Mouse (Mus musculus) c-Kit-positive CD71-positive TER-119-negative erythroid progenitor cells, embryonic 14.5 days (primary cell): ENCODE results near the gene Hmgb4.

ENCODE experiments used
- DNase-seq: peaks from one replicate; pipeline ENCODE4 v3.0.0-alpha.2; 2013; ENCODE audit warnings: low read depth

Hmgb4 gene

GRCm38 (mm10) chr4:128260907-128261560 is at the start of gene Hmgb4:
Gene Hmgb4, minus strand, starts transcription at chr4:128260957.
- no peak for DNase-seq

- no peak for DNase-seq
Measured at GRCm38 (mm10) chr4:128306011-128306410, 45.3 kb upstream of the Hmgb4 start.

GRCm38 (mm10) chr4:128304049-128304448 is 43.3 kb upstream of the Hmgb4 start:
- no peak for DNase-seq

GRCm38 (mm10) chr4:128288095-128288494 is 27.3 kb upstream of the Hmgb4 start:
- no peak for DNase-seq

- no peak for DNase-seq
Measured at GRCm38 (mm10) chr4:128285009-128285408, 24.3 kb upstream of the Hmgb4 start.

GRCm38 (mm10) chr4:128275586-128275985 is 14.8 kb upstream of the Hmgb4 start:
- DNase-seq, result no peak

GRCm38 (mm10) chr4:128275116-128275515 is 14.4 kb upstream of the Hmgb4 start:
- DNase-seq, result no peak

GRCm38 (mm10) chr4:128273146-128273545 is 12.4 kb upstream of the Hmgb4 start:
- no peak for DNase-seq

GRCm38 (mm10) chr4:128272501-128272900 is 11.7 kb upstream of the Hmgb4 start:
- DNase-seq, result no peak

GRCm38 (mm10) chr4:128270931-128271330 is 10.2 kb upstream of the Hmgb4 start:
- DNase-seq, result no peak

- no peak for DNase-seq
Measured at GRCm38 (mm10) chr4:128270177-128270576, 9.4 kb upstream of the Hmgb4 start.

- no peak for DNase-seq
Measured at GRCm38 (mm10) chr4:128269261-128269875, 8.6 kb upstream of the Hmgb4 start.

GRCm38 (mm10) chr4:128265341-128265740 is 4.6 kb upstream of the Hmgb4 start:
- no peak for DNase-seq

- DNase-seq, result no peak
Measured at GRCm38 (mm10) chr4:128264491-128264890, 3.7 kb upstream of the Hmgb4 start.

- DNase-seq, result no peak
Measured at GRCm38 (mm10) chr4:128259211-128259610, 1.5 kb downstream of the Hmgb4 start.

GRCm38 (mm10) chr4:128248676-128249075 is 12.1 kb downstream of the Hmgb4 start:
- DNase-seq, result no peak

- DNase-seq, result no peak
Measured at GRCm38 (mm10) chr4:128245201-128245600, 15.6 kb downstream of the Hmgb4 start.

GRCm38 (mm10) chr4:128241854-128242356 is 18.9 kb downstream of the Hmgb4 start:
- DNase-seq, result no peak

- no peak for DNase-seq
Measured at GRCm38 (mm10) chr4:128241075-128241853, 19.5 kb downstream of the Hmgb4 start.

GRCm38 (mm10) chr4:128239113-128239512 is 21.6 kb downstream of the Hmgb4 start:
- DNase-seq, result no peak

- DNase-seq, result no peak
Measured at GRCm38 (mm10) chr4:128233458-128233857, 27.3 kb downstream of the Hmgb4 start.

GRCm38 (mm10) chr4:128227377-128228316 is 33.1 kb downstream of the Hmgb4 start:
- no peak for DNase-seq
